Mouse (Mus musculus) myocyte (in vitro differentiated cells): ENCODE data around the gene Zmat1. TPM values are rescaled to one million over a fixed set of nuclear protein-coding genes. Genes with fewer than 3 reads are reported as not detected.

Experiments used
- H3K27me3 ChIP-seq: one replicate; pipeline ENCODE4 v1.6.1; 2011; ENCODE audit not compliant: control insufficient read depth, insufficient read depth, insufficient read length
- H3K36me3 ChIP-seq: one replicate; pipeline ENCODE4 v1.6.1; 2011; ENCODE audit not compliant: control insufficient read depth, insufficient read depth
- H3K4me2 ChIP-seq: one replicate; pipeline ENCODE4 v1.6.1; 2011; ENCODE audit warnings: low read depth, control low read depth
- H3K4me3 ChIP-seq: one replicate; pipeline ENCODE4 v1.5.1; 2011; ENCODE audit warnings: mild to moderate bottlenecking, control low read depth, moderate library complexity
- H3K79me2 ChIP-seq: one replicate; pipeline ENCODE4 v1.6.1; 2011; ENCODE audit not compliant: control insufficient read depth, insufficient read depth
- H3ac ChIP-seq: one replicate; pipeline ENCODE4 v1.6.1; 2011; ENCODE audit not compliant: control insufficient read depth, insufficient read length
- CEBPB ChIP-seq: IDR thresholded peaks from 2 replicates; pipeline ENCODE4 v1.6.1; 2011; ENCODE audit warnings: mild to moderate bottlenecking, moderate library complexity; ENCODE audit not compliant: poor library complexity, insufficient read depth, severe bottlenecking
- E2F4 ChIP-seq: IDR thresholded peaks from one replicate; pipeline ENCODE4 v1.6.1; 2011; ENCODE audit warnings: mild to moderate bottlenecking, control low read depth, moderate library complexity; ENCODE audit not compliant: insufficient read depth
- MAX ChIP-seq: IDR thresholded peaks from one replicate; pipeline ENCODE4 v1.6.1; 2011; ENCODE audit warnings: low read depth, mild to moderate bottlenecking, control low read depth
- MYOD1 ChIP-seq, 3 experiments: IDR thresholded peaks; one replicate each; pipeline ENCODE4 v1.6.1; 2011; ENCODE audit warnings: control low read depth in 2 of 3, low read depth in 2 of 3, mild to moderate bottlenecking in 2 of 3, moderate library complexity in 1 of 3; ENCODE audit not compliant: insufficient read length in 2 of 3, control insufficient read depth in 1 of 3
- MYOG ChIP-seq, 3 experiments: IDR thresholded peaks; one replicate each; pipeline ENCODE4 v1.6.1; 2011; ENCODE audit warnings: control low read depth in 2 of 3, low read depth in 2 of 3, mild to moderate bottlenecking in 2 of 3; ENCODE audit not compliant: insufficient read length in 2 of 3, control insufficient read depth in 1 of 3, insufficient read depth in 1 of 3
- POLR2A ChIP-seq: IDR thresholded peaks from one replicate; pipeline ENCODE4 v1.6.1; 2011; ENCODE audit warnings: low read depth, mild to moderate bottlenecking, control low read depth, moderate library complexity; ENCODE audit not compliant: insufficient read length
- POLR2AphosphoS2 ChIP-seq: IDR thresholded peaks from one replicate; pipeline ENCODE4 v1.6.1; 2011; ENCODE audit warnings: low read depth, control low read depth; ENCODE audit not compliant: insufficient read length
- REST ChIP-seq: IDR thresholded peaks from one replicate; pipeline ENCODE4 v1.6.1; 2011; ENCODE audit warnings: mild to moderate bottlenecking, control low read depth, moderate library complexity; ENCODE audit not compliant: insufficient read depth, insufficient read length
- SRF ChIP-seq: IDR thresholded peaks from one replicate; pipeline ENCODE4 v1.6.1; 2011; ENCODE audit warnings: low read depth; ENCODE audit not compliant: control insufficient read depth, insufficient read length
- TCF12 ChIP-seq: IDR thresholded peaks from one replicate; pipeline ENCODE4 v1.6.1; 2011; ENCODE audit warnings: mild to moderate bottlenecking, control low read depth; ENCODE audit not compliant: poor library complexity, insufficient read depth, severe bottlenecking
- TCF3 ChIP-seq: IDR thresholded peaks from one replicate; pipeline ENCODE4 v1.6.1; 2011; ENCODE audit warnings: low read depth, control low read depth; ENCODE audit not compliant: insufficient read length
- USF1 ChIP-seq: IDR thresholded peaks from one replicate; pipeline ENCODE4 v1.6.1; 2011; ENCODE audit warnings: low read depth, mild to moderate bottlenecking, control low read depth, moderate library complexity
- polyA plus RNA-seq: library from polyadenylated mRNA; unstranded; fragments of >200 nt; fragmentation: generic; extraction: Trizol; gene quantifications from one replicate; pipeline ENCODE4 v1.2.1, GENCODE M21; 2012; ENCODE audit warnings: missing spikeins

Zmat1 gene
- polyA plus RNA-seq, 1 experiment = 0.26 TPM

DNA sequence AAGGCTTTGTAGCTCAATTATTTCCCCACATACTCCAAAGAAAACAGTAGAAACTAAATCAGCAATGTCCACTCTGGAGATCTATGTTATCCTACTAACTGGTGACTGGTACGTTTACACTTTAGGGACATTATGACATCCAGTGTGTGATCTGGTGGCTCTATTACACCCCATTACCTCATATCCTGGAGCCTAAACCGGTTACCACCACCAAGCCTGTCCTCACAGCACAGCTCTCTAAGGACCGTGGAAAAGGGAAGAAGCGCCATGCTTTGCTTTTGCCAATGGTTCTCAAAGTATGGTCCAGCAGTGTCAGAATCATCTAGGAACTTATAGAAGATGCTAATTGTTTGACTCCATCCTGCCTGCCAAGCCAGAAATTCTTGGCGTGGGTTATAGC lies 79.1 kb downstream of the Zmat1 start:
- TF ChIP-seq MYOD1 (IDR thresholded peaks at IDR 0.05; ENCODE audit: control insufficient read depth in 1 of 3, insufficient read length in 2 of 3, low read depth in 2 of 3) (no peak), USF1 (no peak), TCF12 (no peak), POLR2AphosphoS2 (no peak), POLR2A (no peak), REST (no peak), MYOG (IDR thresholded peaks at IDR 0.05; ENCODE audit: control insufficient read depth in 1 of 3, insufficient read depth in 1 of 3, insufficient read length in 2 of 3, low read depth in 2 of 3) (no peak), TCF3 (no peak), E2F4 (no peak), CEBPB (no peak), MAX (no peak)
- Histone ChIP-seq H3K4me2 (no peak overlapping the region), H3K27me3 (no peaks in the 10 kb centered on the region), H3K4me3 (no peak overlapping the region), H3K36me3 (no peaks in the 10 kb centered on the region), H3ac (no peak overlapping the region), H3K79me2 (no peaks in the 10 kb centered on the region)

DNA sequence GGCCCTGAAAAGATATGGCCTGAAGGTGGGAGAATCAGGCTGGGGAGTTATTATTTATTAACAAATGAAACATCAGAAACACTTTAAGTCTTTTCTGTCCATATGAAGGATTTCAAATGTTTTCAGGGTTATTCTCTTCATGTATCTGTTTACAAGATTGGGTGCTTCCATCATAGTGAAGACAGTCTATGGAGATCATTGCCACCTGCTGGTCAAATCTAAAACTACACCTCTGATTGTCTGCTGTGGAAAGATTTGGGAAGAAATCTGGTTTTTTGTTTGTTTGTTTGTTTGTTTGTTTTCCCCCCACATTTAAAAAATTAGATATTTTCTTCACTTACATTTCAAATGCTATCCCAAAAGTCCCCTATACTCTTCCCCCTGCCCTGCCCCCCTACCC lies 84.0 kb downstream of the Zmat1 start:
- no peak for TF ChIP-seq MYOD1 (IDR thresholded peaks at IDR 0.05; ENCODE audit: control insufficient read depth in 1 of 3, insufficient read length in 2 of 3, low read depth in 2 of 3)
- no peak for TF ChIP-seq USF1
- no peak for TF ChIP-seq SRF
- TF ChIP-seq CEBPB = no peak
- no peak for TF ChIP-seq TCF12

DNA sequence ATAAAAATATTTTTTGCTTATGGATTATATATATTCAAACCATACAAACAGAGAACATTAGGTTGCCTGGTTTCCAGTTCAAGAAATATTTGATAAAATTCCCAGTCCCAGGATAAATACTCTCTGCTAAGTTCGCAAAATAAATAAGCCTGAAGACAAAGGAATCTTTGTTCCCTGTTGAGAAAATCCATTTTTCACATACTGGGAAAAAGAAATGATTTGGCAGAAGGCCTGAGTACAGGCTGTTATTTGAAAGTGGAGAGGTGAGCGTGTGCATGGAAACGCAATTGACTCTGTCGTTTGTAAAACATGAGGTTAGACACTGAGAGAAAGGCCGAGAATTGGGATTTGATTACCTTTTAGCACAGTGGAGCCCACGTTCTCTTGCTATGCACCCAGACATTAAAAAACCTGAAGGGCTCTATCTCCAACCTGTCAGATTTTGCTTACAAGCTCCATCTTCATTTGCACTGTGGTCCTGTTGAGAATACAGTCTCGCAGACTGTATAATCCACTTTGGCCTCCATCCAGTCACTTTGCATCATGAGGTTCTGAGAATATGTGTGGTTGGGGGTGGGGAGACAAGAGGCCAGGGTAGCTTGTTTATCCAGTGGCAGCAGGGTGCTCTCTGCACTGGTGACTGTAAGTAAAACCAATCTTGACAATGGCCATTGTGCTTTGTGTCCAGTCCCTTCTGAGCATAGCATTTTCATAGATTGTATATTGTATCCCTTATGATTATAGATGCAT lies 85.2 kb downstream of the Zmat1 start:
- H3K4me3 ChIP-seq = no peak overlapping the region
- no peaks in the 10 kb centered on the region for H3K36me3 ChIP-seq
- no peak overlapping the region for H3ac ChIP-seq
- H3K27me3 ChIP-seq = no peaks in the 10 kb centered on the region
- TF ChIP-seq TCF12 = no peak
- no peak for TF ChIP-seq USF1
- no peak for TF ChIP-seq REST
- TF ChIP-seq SRF = no peak
- no peak for TF ChIP-seq MYOG (IDR thresholded peaks at IDR 0.05; ENCODE audit: control insufficient read depth in 1 of 3, insufficient read depth in 1 of 3, insufficient read length in 2 of 3, low read depth in 2 of 3)
- no peak for TF ChIP-seq MYOD1 (IDR thresholded peaks at IDR 0.05; ENCODE audit: control insufficient read depth in 1 of 3, insufficient read length in 2 of 3, low read depth in 2 of 3)
- TF ChIP-seq MAX = no peak
- no peak for TF ChIP-seq CEBPB
- TF ChIP-seq TCF3 = no peak
- TF ChIP-seq POLR2A = no peak
- no peak for TF ChIP-seq POLR2AphosphoS2
- no peak for TF ChIP-seq E2F4
- no peak overlapping the region for H3K4me2 ChIP-seq
- H3K79me2 ChIP-seq = no peaks in the 10 kb centered on the region

More for the DNA sequence above, 84.0 kb downstream of the Zmat1 start:
- H3K79me2 ChIP-seq = no peaks in the 10 kb centered on the region
- no peak overlapping the region for H3ac ChIP-seq
- H3K4me2 ChIP-seq = no peak overlapping the region
- no peaks in the 10 kb centered on the region for H3K27me3 ChIP-seq
- H3K36me3 ChIP-seq = no peaks in the 10 kb centered on the region
- H3K4me3 ChIP-seq = no peak overlapping the region

Other genes starting within 250 kb of the Zmat1 start
- gene Armcx2, start 200.0 kb downstream of the Zmat1 start, polyA plus RNA-seq = 49.4 TPM
- not detected for gene Nxf2, start 44.5 kb downstream of the Zmat1 start, polyA plus RNA-seq
- not detected for gene Gm15023, start 168.4 kb upstream of the Zmat1 start, polyA plus RNA-seq
- 0.85 TPM for gene Tceal6, start 201.5 kb upstream of the Zmat1 start, polyA plus RNA-seq